Mouse (Mus musculus) cortical plate, adult 2 months (tissue): ENCODE data around the gene Olfr1265.

ENCODE experiments used
- CTCF ChIP-seq: fragments of 200-500 bp; IDR thresholded peaks from 2 replicates; pipeline ENCODE4 v1.5.1; 2011; ENCODE audit warnings: mild to moderate bottlenecking, control low read depth, low read length; ENCODE audit not compliant: insufficient read depth; ENCODE audit errors: extremely low read depth
- POLR2A ChIP-seq: fragments of 200-500 bp; IDR thresholded peaks from 2 replicates; pipeline ENCODE4 v1.6.1; 2011; ENCODE audit warnings: mild to moderate bottlenecking, low read length, control low read depth; ENCODE audit not compliant: insufficient read depth; ENCODE audit errors: extremely low read depth

DNA sequence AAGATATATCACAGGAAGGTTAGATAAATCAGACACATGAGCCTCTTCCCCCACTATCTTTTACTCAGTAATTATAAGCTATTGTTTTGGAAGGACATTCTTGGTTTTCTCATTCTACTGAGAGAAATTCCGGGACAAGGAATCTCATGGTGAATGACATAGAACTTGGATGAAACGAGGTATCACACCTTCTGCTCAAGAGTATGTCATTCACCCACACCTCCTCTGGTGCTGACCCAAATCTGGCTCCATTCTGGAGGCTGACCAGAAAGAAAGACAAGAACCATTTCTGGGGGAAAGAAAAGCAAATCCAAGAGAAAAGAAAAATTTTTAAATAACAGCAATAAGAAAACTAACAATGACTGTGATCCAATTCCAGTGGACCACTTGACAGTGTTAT lies 34.9 kb downstream of the Olfr1265 start:
- TF ChIP-seq CTCF (no peak), POLR2A (no peak)
